Mouse (Mus musculus) macrophage (primary cell): ENCODE measurements around the gene Eps15. TPM values are rescaled to one million over a fixed set of nuclear protein-coding genes. Genes with fewer than 3 reads are reported as not detected.
A peak's percentile ranks its signal among the peaks of the same experiment; 100 is the strongest.

Experiments
- H3K27ac ChIP-seq: fragments of 350-480 bp; formaldehyde crosslinking; 2 replicates; pipeline ENCODE4 v1.9.0; 2021
- H3K36me3 ChIP-seq: fragments of 350-480 bp; formaldehyde crosslinking; 2 replicates; pipeline ENCODE4 v1.9.0; 2021; ENCODE audit errors: inconsistent target
- H3K4me3 ChIP-seq: fragments of 350-480 bp; formaldehyde crosslinking; 2 replicates; pipeline ENCODE4 v1.9.0; 2021; ENCODE audit errors: inconsistent target
- H3K79me2 ChIP-seq: fragments of 350-480 bp; formaldehyde crosslinking; 2 replicates; pipeline ENCODE4 v1.9.0; 2021; ENCODE audit errors: inconsistent target
- WGBS: methylation state at CpG from one replicate; pipeline ENCODE4 v1.1.7; 2026; ENCODE audit warnings: inconsistent platforms; ENCODE audit not compliant: missing documents; 5-methylcytosine and 5-hydroxymethylcytosine counted together
- polyA plus RNA-seq: library from polyadenylated mRNA; stranded (reverse); fragments of 250-400 nt; gene quantifications from 3 replicates; pipeline ENCODE4 v1.2.4, GENCODE M21; 2018; ENCODE audit warnings: inconsistent platforms

Eps15 gene
- polyA plus RNA-seq, 1 experiment from 2014 or later: 102 TPM

- Histone ChIP-seq H3K79me2 (peaks cover 94% of the 10 kb centered on the region), H3K36me3 (peaks cover 7% of the 10 kb centered on the region; the same call in 1 of the 2 replicates), H3K27ac (no peak overlapping the region), H3K4me3 (no peak overlapping the region)
- WGBS: 100% methylated on average over 2 of the region's 2 CpGs
Measured at GRCm38 (mm10) chr4:109296510-109296909, 16.4 kb downstream of the Eps15 start.

GRCm38 (mm10) chr4:109299136-109299535 lies 19.1 kb downstream of the Eps15 start:
- Histone ChIP-seq H3K79me2 (peaks cover 100% of the 10 kb centered on the region), H3K36me3 (peaks cover 7% of the 10 kb centered on the region; the same call in 1 of the 2 replicates), H3K4me3 (no peak overlapping the region), H3K27ac (no peak overlapping the region)

- H3K4me3 ChIP-seq: no peak overlapping the region
- no peaks in the 10 kb centered on the region; the same call in 1 of the 2 replicates for H3K79me2 ChIP-seq
- H3K27ac ChIP-seq: peak overlapping the region; percentile 76
- H3K36me3 ChIP-seq: peaks cover 33% of the 10 kb centered on the region
Measured at GRCm38 (mm10) chr4:109316941-109317894, 37.1 kb downstream of the Eps15 start.

GRCm38 (mm10) chr4:109336796-109337195 lies 56.7 kb downstream of the Eps15 start:
- peak overlapping the region; percentile 75 for H3K27ac ChIP-seq
- H3K36me3 ChIP-seq: no peaks in the 10 kb centered on the region; the same call in 1 of the 2 replicates
- 36% methylated on average over 3 of the region's 4 CpGs for WGBS
- no peak overlapping the region for H3K4me3 ChIP-seq
- no peaks in the 10 kb centered on the region for H3K79me2 ChIP-seq

- Histone ChIP-seq H3K36me3 (no peaks in the 10 kb centered on the region; the same call in 1 of the 2 replicates), H3K27ac (no peak overlapping the region), H3K79me2 (no peaks in the 10 kb centered on the region), H3K4me3 (no peak overlapping the region)
- no CpG with 5 or more reads among the region's 1 CpGs for WGBS
Measured at GRCm38 (mm10) chr4:109341222-109341621, 61.2 kb downstream of the Eps15 start.

- Histone ChIP-seq H3K27ac (no peak overlapping the region), H3K4me3 (no peak overlapping the region), H3K36me3 (no peaks in the 10 kb centered on the region; the same call in 1 of the 2 replicates), H3K79me2 (no peaks in the 10 kb centered on the region)
- 78% methylated on average over 4 of the region's 4 CpGs for WGBS
Measured at GRCm38 (mm10) chr4:109342783-109343485, 62.9 kb downstream of the Eps15 start.

DNA sequence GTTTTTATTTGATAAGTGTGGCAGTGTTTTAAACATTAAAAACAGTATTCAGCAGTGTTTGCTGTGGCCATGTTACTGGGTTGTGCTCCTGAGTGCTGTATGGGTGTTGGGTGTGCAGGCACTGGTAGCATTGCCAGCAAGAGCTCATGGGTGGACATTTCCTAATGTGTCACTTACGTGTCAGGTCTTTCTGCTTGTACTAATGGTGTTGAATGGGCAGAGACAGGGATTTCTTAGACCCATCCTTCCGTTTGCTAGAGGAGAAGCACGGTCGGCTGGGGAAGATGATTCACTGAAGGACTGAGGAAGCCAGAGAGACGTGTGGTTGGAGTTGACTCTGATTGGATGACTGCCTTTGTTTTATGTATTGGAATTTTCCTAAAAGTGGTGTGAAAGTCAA lies 63.8 kb downstream of the Eps15 start:
- H3K79me2 ChIP-seq: no peaks in the 10 kb centered on the region
- H3K27ac ChIP-seq: no peak overlapping the region
- no peaks in the 10 kb centered on the region for H3K36me3 ChIP-seq
- H3K4me3 ChIP-seq: no peak overlapping the region
- WGBS: 86% methylated on average over 5 of the region's 5 CpGs

- 92% methylated on average over 1 of the region's 1 CpGs for WGBS
- H3K36me3 ChIP-seq: peaks cover 88% of the 10 kb centered on the region
- H3K4me3 ChIP-seq: no peak overlapping the region
- H3K79me2 ChIP-seq: no peaks in the 10 kb centered on the region
- no peak overlapping the region for H3K27ac ChIP-seq
Measured at GRCm38 (mm10) chr4:109378107-109378506, 98.0 kb downstream of the Eps15 start.

DNA sequence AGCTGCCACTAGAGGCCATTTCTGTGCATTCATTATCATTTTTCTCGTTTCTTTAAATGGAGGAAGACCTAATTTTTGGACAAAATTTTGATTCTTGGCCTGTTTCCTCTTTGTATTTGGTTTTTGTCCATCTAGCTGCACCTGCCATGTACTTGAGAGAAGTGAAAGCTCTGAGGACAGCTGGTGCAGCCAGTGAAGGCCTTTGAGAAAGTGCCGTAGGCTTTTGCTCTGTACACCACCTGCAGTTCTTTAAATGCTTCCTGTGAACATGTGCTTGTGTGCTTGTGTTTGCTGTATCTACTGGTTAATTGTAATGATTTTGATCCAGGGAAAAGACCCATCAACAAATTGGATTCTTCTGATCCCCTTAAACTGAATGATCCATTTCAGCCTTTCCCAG lies 102.4 kb downstream of the Eps15 start:
- Histone ChIP-seq H3K79me2 (no peaks in the 10 kb centered on the region), H3K27ac (no peak overlapping the region), H3K4me3 (no peak overlapping the region), H3K36me3 (peaks cover 77% of the 10 kb centered on the region)
- WGBS: 82% methylated on average over 2 of the region's 2 CpGs

- peaks cover 73% of the 10 kb centered on the region for H3K36me3 ChIP-seq
- no peaks in the 10 kb centered on the region for H3K79me2 ChIP-seq
- no peak overlapping the region for H3K4me3 ChIP-seq
- H3K27ac ChIP-seq: no peak overlapping the region
- 96% methylated on average over 4 of the region's 4 CpGs for WGBS
Measured at GRCm38 (mm10) chr4:109385599-109385998, 105.5 kb downstream of the Eps15 start.

DNA sequence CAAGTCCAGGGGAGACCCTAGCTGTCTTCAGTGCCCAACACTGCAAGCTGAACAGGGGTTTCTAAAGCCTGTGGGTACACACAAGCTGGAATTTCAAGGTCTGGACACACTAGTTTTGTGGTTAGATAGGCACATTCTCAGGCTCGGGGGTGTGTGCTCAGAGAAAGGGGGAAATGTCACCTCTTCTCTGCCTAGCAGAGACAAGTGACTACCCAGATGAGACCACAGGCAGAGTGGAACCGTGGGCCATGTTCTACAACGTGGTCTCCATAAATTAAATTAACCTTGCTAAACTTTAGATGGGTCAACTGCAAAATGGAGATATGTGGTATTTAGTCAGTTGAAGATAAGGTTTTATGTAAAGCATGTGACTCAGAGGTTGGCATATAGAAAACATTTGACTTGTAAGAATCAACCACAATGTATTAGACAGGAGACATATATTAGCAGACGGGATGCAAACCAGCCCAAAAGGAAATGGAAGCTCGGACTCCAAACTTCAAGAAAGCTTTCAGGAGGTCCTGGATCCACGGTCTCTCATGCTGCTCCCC lies 113.2 kb downstream of the Eps15 start:
- Histone ChIP-seq H3K27ac (no peak overlapping the region), H3K4me3 (no peak overlapping the region), H3K36me3 (peaks cover 16% of the 10 kb centered on the region; the same call in 1 of the 2 replicates), H3K79me2 (no peaks in the 10 kb centered on the region)
- 53% methylated on average over 5 of the region's 6 CpGs for WGBS

DNA sequence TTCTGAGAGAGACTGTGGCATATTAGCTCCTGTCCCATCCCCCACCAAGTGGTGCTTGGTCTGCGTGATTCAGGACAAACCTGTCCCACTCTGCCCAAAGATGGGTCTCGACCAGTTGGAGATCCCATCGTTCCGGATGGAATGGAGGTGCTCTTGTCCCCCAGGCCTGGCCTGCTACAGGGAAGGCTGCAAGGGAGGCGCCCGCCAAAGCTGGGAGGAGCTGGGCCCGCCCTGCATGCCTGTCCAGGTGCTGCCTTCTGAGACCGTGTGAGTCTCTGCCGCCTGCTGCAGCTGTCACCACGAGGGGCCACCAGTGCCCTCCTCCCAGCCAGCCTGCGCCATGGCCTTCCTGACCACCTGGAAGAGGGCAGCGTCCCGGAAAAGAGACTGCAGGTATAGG lies 113.8 kb downstream of the Eps15 start:
- Histone ChIP-seq H3K36me3 (peaks cover 10% of the 10 kb centered on the region; the same call in 1 of the 2 replicates), H3K79me2 (no peaks in the 10 kb centered on the region), H3K27ac (no peak overlapping the region), H3K4me3 (no peak overlapping the region)
- WGBS: 22% methylated on average over 13 of the region's 13 CpGs

DNA sequence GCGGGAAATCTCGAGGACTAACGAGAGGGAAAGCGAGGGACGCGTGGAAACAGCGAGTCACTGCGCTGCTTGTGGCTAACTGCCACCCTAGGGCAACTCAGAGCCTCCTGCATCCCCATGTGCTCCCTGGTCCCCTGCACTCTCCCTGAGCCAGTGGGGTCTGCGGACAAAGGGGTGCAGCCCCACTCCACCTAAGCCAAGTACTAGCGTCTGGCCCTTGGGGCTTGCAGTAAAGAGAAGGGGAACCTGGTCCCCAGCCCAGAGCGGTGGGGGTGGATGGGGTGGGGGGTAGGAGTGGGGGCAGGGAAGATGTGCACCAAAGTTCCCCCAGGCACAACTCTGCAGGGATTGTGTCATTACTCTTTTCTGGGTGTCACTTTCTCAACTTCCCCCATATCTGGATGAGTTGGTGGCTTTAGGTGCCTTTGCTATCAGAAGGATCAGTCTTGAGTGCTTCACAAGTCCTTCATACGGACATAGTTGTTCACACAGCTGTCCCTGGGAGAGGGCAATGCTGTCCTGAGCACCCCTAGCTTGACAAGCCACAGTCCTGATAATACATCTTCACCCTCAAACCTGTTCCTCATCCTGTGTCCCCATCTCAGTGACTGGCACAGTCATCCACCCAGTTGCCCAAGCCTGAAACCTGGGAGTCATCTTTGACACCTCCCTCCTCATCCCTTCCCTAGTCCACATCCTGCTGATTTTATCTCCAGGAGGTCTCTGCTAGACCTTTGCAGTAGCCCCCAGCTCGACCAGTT lies 114.4 kb downstream of the Eps15 start:
- Histone ChIP-seq H3K79me2 (no peaks in the 10 kb centered on the region), H3K27ac (no peak overlapping the region), H3K36me3 (peaks cover 6% of the 10 kb centered on the region; the same call in 1 of the 2 replicates), H3K4me3 (no peak overlapping the region)
- WGBS: 32% methylated on average over 13 of the region's 13 CpGs

- Histone ChIP-seq H3K79me2 (no peaks in the 10 kb centered on the region), H3K4me3 (no peak overlapping the region), H3K36me3 (no peaks in the 10 kb centered on the region; the same call in 1 of the 2 replicates), H3K27ac (no peak overlapping the region)
- WGBS: 84% methylated on average over 10 of the region's 10 CpGs
Measured at GRCm38 (mm10) chr4:109400366-109400980, 120.4 kb downstream of the Eps15 start.
